Mouse (Mus musculus): ENCODE measurements at regions not wholly inside any gene's neighbourhood (a gene's known extent, or its start where the extent isn't known, plus 50 kb on each side); places are given as distances from the start of the nearest gene placed in this dataset.
"Not testable (repeated sequence)": the region's sequence is repeated elsewhere in the genome, so short reads cannot be mapped to it uniquely, and the experiment has no call there.

DNA sequence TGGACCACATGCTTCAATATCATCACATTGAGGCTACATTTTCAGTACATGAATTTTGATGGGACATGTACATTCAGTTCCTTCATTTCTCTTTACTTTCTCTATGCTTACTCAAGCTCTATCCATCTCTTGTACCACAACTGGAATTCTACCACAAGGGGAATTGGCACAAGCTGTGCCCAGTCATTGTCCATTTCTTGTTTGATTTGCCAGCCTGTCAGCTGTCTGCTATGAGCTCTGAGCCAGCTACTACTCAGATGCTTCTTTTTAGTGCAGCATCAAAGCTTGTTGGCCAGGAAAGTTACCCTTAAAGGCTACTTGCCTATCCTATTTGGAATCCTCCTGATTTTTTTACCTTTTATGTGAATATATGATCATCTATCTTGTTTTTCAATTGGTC is 410.9 kb upstream of the Agtr1b start:
- Histone ChIP-seq H3K27me3 (no peaks in the 10 kb centered on the region), H3K9ac (no peak overlapping the region), H3K9me3 (replicated peaks) (no peaks in the 10 kb centered on the region), H3K36me3 (ENCODE audit: poor library complexity, severe bottlenecking) (no peaks in the 10 kb centered on the region), H3K27ac (no peak overlapping the region), H3K4me2 (no peak overlapping the region), H3K4me1 (peaks cover 13% of the 10 kb centered on the region), H3K4me3 (no peak overlapping the region)
- no peak for ATAC-seq

DNA sequence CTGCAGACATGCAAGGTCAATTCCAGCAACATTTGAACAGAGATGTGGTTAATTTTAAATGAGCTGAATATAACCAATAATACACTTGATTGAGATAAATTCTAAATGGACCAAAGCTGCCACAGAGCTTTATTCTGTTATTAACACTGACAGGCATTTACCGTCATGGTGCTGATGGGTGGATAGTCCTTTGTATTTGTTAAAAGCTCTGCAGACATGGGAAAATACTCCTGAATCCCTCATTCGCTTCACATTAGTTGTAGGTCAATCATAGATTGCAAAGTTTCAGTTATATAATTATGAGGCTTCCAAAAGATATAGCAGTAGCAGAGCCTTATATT is 410.0 kb upstream of the Agtr1b start:
- H3K27ac ChIP-seq = 0 out of 2 replicates have a peak overlapping the region, but pooled peaks have one; percentile 8
- H3K9me3 ChIP-seq (replicated peaks) = no peaks in the 10 kb centered on the region
- H3K36me3 ChIP-seq (ENCODE audit: poor library complexity, severe bottlenecking) = no peaks in the 10 kb centered on the region
- no peak overlapping the region for H3K4me2 ChIP-seq
- no peak; the same call in none of the 2 replicates for ATAC-seq
- WGBS = 30% methylated on average over 2 of the region's 2 CpGs
- no peak overlapping the region for H3K4me3 ChIP-seq
- H3K9ac ChIP-seq = no peak overlapping the region
- H3K27me3 ChIP-seq = no peaks in the 10 kb centered on the region
- H3K4me1 ChIP-seq = peaks cover 13% of the 10 kb centered on the region

DNA sequence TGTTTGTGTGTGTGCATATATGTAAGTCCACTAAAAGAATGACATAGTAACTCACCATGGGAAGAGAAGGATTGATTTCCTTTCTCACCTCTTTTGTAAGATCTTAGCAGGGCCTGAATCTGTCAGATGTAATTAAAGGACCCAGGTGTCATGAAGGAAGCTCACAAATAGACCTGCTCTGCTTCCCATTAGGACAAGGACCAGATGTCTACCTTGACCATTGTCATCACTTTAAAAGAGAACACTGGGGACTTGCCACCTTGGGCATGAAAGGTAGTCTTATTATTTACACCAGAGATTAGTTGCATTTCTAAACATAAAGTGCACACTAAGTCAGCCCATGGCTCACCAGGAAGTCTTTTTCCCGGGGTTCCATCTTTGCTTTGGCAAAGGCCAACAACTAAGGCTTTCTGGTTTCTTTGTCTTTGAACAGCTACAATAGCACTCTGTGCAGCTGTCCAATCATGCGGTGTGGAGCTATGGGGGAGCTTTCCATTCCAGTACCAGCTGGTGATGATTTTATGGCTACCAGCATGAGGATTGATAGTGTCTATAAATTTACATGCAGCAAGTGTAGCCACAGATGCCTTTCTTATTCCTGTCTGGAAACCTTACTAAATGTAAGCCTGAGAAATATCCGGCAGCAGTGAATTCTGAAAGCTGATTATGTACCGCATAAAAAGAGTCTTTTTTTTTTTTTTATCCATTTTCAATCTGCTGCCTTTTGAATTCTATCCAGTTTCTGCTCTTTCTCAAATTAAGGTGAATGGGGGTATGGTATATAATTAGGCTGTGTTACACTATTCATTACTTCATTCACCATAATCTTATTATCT is 409.4 kb upstream of the Agtr1b start:
- WGBS = 13% methylated on average over 4 of the region's 4 CpGs
- no peaks in the 10 kb centered on the region for H3K36me3 ChIP-seq (ENCODE audit: poor library complexity, severe bottlenecking)
- H3K9me3 ChIP-seq (replicated peaks) = no peaks in the 10 kb centered on the region
- peak; percentile 94 for ATAC-seq
- H3K4me2 ChIP-seq = no peak overlapping the region
- no peak overlapping the region for H3K9ac ChIP-seq
- peak overlapping the region; percentile 84 for H3K27ac ChIP-seq
- no peak overlapping the region for H3K4me3 ChIP-seq
- peaks cover 13% of the 10 kb centered on the region for H3K4me1 ChIP-seq
- no peaks in the 10 kb centered on the region for H3K27me3 ChIP-seq

DNA sequence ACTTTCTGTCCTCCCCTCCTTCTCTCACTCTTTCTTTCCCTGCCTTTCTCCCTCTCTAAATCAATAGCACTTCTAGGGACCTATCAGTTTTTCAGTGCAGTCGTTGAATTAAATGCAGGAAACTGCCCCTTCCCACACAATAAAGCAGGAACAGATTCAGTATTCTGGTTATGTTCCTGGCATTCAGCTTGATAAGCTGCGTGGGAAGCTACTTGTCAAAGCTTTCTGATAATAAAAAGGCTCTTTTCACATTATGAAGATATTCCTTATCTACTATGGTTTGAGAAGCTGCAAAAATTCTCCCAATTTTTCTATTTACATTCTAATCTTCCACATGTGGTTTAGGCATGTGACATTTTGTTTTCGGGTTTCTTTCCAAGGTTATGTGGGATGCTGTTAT is 367.3 kb upstream of the Agtr1b start:
- no peak overlapping the region for H3K4me3 ChIP-seq
- H3K4me2 ChIP-seq = no peak overlapping the region
- no peak for ATAC-seq
- H3K27me3 ChIP-seq = no peaks in the 10 kb centered on the region
- no peak overlapping the region for H3K27ac ChIP-seq
- no peaks in the 10 kb centered on the region for H3K36me3 ChIP-seq (ENCODE audit: poor library complexity, severe bottlenecking)
- no peak overlapping the region for H3K9ac ChIP-seq
- no peaks in the 10 kb centered on the region for H3K4me1 ChIP-seq
- no peaks in the 10 kb centered on the region for H3K9me3 ChIP-seq (replicated peaks)
- 71% methylated on average over 3 of the region's 3 CpGs for WGBS

DNA sequence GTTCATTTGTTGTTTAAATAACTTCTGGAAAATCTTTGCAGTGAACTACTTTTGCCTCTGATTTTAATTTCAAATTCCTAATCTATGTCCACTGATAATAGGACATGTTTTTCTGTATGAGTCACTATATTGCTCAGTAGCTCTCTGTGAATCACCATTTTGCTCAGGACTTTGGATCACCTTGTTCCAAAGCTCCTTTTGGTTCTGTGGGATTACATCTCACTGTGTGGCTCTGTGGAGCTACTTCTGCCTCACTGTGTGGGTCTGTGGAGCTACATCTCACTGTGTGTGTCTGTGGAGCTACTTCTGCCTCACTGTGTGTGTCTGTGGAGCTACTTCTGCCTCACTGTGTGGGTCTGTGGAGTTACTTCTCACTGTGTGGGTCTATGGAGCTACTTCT is 365.0 kb upstream of the Agtr1b start:
- H3K9ac ChIP-seq = no peak overlapping the region
- no peaks in the 10 kb centered on the region for H3K9me3 ChIP-seq (replicated peaks)
- H3K27me3 ChIP-seq = no peaks in the 10 kb centered on the region
- no peak for ATAC-seq
- no peak overlapping the region for H3K4me3 ChIP-seq
- no peaks in the 10 kb centered on the region for H3K4me1 ChIP-seq
- no peaks in the 10 kb centered on the region for H3K36me3 ChIP-seq (ENCODE audit: poor library complexity, severe bottlenecking)
- H3K27ac ChIP-seq = no peak overlapping the region
- no peak overlapping the region for H3K4me2 ChIP-seq

DNA sequence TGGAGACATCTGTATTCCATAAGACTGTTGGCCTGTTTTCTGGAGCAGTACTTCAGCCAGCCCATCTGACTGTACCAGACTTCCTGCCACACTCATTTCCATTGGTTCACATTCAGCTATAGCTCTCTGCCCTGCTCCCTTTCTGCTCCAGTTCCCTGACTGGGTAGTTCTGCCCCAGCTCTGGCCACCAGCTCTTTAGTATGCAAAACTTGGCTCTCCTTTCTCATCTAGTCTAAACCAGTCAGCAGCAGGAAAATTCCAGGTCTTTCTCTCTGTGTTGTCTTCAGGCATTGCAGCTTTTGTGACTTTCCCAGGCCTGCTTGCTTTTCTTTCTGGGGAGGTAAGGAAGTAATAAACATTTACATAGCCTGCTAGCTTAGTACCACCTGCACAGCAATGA is 363.5 kb upstream of the Agtr1b start:
- ATAC-seq = 0 out of 2 replicates have a peak, but pooled peaks have one; percentile 33
- H3K36me3 ChIP-seq (ENCODE audit: poor library complexity, severe bottlenecking) = no peaks in the 10 kb centered on the region
- no peaks in the 10 kb centered on the region for H3K27me3 ChIP-seq
- no peak overlapping the region for H3K4me3 ChIP-seq
- H3K4me2 ChIP-seq = no peak overlapping the region
- no peaks in the 10 kb centered on the region for H3K9me3 ChIP-seq (replicated peaks)
- no peak overlapping the region for H3K9ac ChIP-seq
- H3K27ac ChIP-seq = no peak overlapping the region
- H3K4me1 ChIP-seq = no peaks in the 10 kb centered on the region

DNA sequence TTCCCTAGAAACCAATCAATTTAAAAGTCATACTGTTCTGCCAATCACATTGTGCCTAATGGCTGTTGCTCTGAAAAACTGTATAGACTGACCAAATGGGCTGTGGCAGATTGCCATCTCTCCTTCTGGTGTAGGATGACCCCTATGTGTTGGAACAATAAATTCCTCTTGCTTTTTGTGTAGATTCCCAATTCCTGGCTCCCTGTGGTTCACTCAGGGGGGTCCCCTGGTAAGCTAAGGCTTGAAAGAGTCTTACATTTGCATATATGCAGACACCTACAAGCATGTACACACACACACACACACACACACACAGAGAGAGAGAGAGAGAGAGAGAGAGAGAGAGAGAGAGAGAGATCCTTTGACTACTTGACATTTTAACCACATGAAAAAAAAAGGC is 362.8 kb upstream of the Agtr1b start:
- not testable (repeated sequence) for H3K4me3 ChIP-seq; ATAC-seq; H3K4me2 ChIP-seq; H3K4me1 ChIP-seq; H3K36me3 ChIP-seq (ENCODE audit: poor library complexity, severe bottlenecking); H3K9ac ChIP-seq; H3K27ac ChIP-seq; H3K9me3 ChIP-seq (replicated peaks); H3K27me3 ChIP-seq

DNA sequence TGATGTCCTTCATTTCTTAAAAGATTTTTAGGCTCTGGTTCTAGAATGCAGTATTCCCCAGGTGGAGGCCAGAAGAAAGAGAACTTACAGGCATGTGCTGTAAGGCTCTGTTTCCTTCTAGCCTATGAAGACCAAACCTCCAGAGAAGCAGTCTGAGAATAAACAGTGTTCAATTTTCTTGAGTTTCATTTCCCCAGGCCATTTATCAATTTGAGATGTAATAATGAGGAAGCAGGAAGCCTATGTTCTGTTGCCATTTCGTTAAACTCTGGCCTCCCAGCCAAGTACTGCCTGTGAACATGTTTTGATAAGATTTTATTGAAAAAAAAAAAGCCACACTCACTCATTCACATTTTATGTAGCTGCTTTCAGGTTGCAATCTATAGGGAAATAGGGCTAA is 347.7 kb upstream of the Agtr1b start:
- ATAC-seq = no peak
- 0 out of 2 replicates have a peak, but pooled peaks cover 3% of the 10 kb centered on the region for H3K9me3 ChIP-seq (replicated peaks)
- 78% methylated on average over 1 of the region's 1 CpGs for WGBS

DNA sequence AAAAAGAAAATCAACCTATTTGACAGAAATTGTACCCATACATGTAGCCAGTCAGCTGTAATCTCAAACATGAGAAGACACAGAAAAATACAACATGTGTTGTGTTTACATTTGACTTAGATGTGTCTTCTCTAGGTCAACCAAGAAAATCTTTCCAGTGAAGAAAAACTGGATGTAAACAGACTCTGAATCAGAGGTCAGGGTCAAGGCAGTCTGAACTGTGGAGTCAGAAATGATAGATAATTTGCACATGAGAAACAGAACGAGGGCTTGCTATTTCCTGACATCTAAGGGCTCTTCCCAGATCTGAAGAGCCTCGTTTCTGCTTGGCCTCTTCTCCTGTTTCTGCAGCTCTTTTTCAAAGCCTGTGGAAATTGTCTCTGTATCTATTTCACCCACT is 342.7 kb upstream of the Agtr1b start:
- 65% methylated on average over 2 of the region's 2 CpGs for WGBS
- Histone ChIP-seq H3K9ac (no peak overlapping the region), H3K9me3 (replicated peaks) (no peaks in the 10 kb centered on the region), H3K4me1 (no peaks in the 10 kb centered on the region), H3K4me3 (no peak overlapping the region), H3K27me3 (no peaks in the 10 kb centered on the region), H3K4me2 (no peak overlapping the region), H3K27ac (no peak overlapping the region), H3K36me3 (ENCODE audit: poor library complexity, severe bottlenecking) (no peaks in the 10 kb centered on the region)
- no peak for ATAC-seq

More for the DNA sequence above, 347.7 kb upstream of the Agtr1b start:
- no peak overlapping the region for H3K9ac ChIP-seq
- no peak overlapping the region for H3K4me3 ChIP-seq
- H3K4me2 ChIP-seq = no peak overlapping the region
- no peak overlapping the region for H3K27ac ChIP-seq
- no peaks in the 10 kb centered on the region for H3K4me1 ChIP-seq
- no peaks in the 10 kb centered on the region for H3K27me3 ChIP-seq
- H3K36me3 ChIP-seq (ENCODE audit: poor library complexity, severe bottlenecking) = no peaks in the 10 kb centered on the region

DNA sequence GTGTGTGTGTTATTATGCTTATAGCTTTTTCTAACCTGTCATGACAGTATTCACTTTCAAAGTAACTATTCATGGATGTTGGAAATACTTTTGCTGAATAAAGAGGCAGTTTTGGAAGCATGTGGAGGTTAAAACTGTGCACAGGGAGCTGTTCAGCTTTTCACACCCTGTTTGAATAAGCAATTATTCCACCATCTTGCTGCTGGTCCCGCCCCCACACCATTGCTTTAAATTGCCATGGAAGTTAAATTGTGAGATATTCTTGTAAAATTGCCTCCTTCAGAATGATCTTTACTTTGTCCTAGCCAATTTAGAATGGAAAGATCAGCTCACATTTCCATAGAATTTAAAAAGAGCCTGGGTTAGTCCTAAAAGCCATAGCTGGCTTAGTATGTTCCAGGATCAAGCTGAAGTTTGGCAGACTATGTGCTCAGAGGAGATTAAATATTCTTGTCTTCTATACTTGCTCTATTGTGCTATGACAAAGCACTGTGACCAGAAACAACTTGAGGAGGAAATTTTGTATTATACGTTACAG is 328.4 kb upstream of the Agtr1b start:
- Histone ChIP-seq H3K4me2 (no peak overlapping the region), H3K9ac (no peak overlapping the region), H3K36me3 (ENCODE audit: poor library complexity, severe bottlenecking) (no peaks in the 10 kb centered on the region), H3K4me3 (no peak overlapping the region), H3K4me1 (no peaks in the 10 kb centered on the region), H3K9me3 (replicated peaks) (no peaks in the 10 kb centered on the region), H3K27ac (no peak overlapping the region), H3K27me3 (no peaks in the 10 kb centered on the region)
- ATAC-seq = no peak
- WGBS = 84% methylated on average over 2 of the region's 2 CpGs

DNA sequence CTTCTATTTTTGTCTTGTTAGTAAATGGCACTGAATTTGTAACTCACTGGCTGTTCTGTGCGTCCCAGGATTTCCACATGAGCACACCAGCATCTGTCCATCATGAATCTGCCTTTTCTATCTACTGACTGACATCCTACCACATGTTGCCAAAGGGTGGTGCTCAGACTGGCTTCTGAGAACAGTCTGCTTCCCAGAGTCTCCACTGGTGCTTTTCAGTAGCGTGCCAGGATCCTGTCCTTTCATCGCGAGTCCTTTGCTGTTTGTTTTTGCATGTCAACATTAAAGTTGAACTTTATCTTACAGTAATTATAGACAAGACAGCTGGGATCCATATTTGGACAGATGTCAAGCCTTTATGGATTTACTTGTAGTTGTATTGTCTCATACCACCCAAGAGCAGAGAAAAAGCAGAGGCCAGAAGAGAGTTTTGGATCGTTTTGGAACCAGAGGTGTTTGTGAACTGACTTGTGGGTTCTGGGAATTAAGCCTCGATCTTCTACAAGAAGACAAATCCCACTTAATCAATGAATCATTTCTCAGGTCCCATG is 314.0 kb upstream of the Agtr1b start:
- no peaks in the 10 kb centered on the region for H3K36me3 ChIP-seq (ENCODE audit: poor library complexity, severe bottlenecking)
- no peak overlapping the region for H3K4me2 ChIP-seq
- WGBS = 89% methylated on average over 6 of the region's 6 CpGs
- ATAC-seq = no peak
- H3K4me1 ChIP-seq = no peaks in the 10 kb centered on the region
- no peaks in the 10 kb centered on the region for H3K27me3 ChIP-seq
- no peak overlapping the region for H3K4me3 ChIP-seq
- no peak overlapping the region for H3K9ac ChIP-seq
- no peaks in the 10 kb centered on the region for H3K9me3 ChIP-seq (replicated peaks)
- H3K27ac ChIP-seq = no peak overlapping the region

DNA sequence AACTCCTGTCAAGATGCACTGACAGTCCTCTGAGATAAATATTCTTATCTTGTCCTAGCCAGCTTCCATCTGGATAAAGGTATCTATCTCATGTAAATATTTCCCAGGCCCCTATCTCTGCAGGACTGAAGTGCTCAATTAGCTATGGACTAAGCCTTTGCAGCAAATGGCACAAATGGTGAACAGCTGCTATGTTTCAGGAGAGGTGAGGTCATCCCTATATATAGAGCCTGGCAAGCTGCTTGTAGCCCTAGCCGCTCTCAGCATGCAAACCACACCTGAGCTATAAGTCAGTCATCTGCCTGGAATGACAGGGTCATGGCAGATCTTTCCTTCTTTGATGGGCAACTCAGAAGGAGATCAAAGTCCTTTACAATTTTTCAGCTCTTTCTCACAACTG is 294.9 kb upstream of the Agtr1b start:
- no peaks in the 10 kb centered on the region for H3K27me3 ChIP-seq
- H3K27ac ChIP-seq = no peak overlapping the region
- peaks cover 4% of the 10 kb centered on the region for H3K4me1 ChIP-seq
- no peak overlapping the region for H3K4me3 ChIP-seq
- no peak overlapping the region for H3K9ac ChIP-seq
- 62% methylated on average over 1 of the region's 1 CpGs for WGBS
- H3K4me2 ChIP-seq = no peak overlapping the region
- ATAC-seq = peak; percentile 61; the same call in 1 of the 2 replicates
- H3K9me3 ChIP-seq (replicated peaks) = no peaks in the 10 kb centered on the region
- H3K36me3 ChIP-seq (ENCODE audit: poor library complexity, severe bottlenecking) = no peaks in the 10 kb centered on the region

DNA sequence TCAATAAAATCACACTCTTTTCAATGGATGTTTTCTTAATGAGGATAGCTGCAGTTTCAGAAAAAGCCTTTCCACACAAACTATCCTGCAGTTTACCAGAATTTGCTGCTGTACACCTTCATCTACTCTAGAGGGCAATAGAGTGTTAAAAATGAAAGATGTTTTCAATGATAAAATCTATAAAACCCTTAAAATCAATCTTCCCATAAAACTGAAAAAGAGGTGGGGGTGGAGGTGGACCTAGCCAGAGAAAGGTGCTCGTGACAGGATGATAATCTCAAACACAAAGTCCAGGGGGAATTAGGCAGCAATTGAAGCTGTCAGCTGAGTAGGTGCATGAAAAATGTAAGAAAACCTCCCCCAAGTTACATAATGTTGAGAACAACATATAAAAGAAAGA is 288.4 kb upstream of the Agtr1b start:
- no peaks in the 10 kb centered on the region for H3K27me3 ChIP-seq
- H3K27ac ChIP-seq = no peak overlapping the region
- no peaks in the 10 kb centered on the region for H3K36me3 ChIP-seq (ENCODE audit: poor library complexity, severe bottlenecking)
- peak; percentile 58; the same call in 1 of the 2 replicates for ATAC-seq
- H3K4me2 ChIP-seq = no peak overlapping the region
- H3K9ac ChIP-seq = no peak overlapping the region
- H3K9me3 ChIP-seq (replicated peaks) = no peaks in the 10 kb centered on the region
- H3K4me1 ChIP-seq = no peaks in the 10 kb centered on the region
- 0% methylated on average over 1 of the region's 1 CpGs for WGBS
- no peak overlapping the region for H3K4me3 ChIP-seq

All from forebrain, embryonic 13.5 days (tissue).